Mouse (Mus musculus) kidney, embryonic 14.5 days (tissue): ENCODE measurements around the gene 1500009L16Rik. TPM values are rescaled to one million over a fixed set of nuclear protein-coding genes. Genes with fewer than 3 reads are reported as not detected.

Experiments used
- ATAC-seq: fragments of 200-750 bp; cut with Nextera tagmentation; 2 replicates; pipeline ENCODE4 v1.8.0; 2017; ENCODE audit warnings: moderate number of reproducible peaks, mild to moderate bottlenecking, moderate TSS enrichment, moderate library complexity; ENCODE audit not compliant: low FRiP score, low TSS enrichment
- H3K27ac ChIP-seq: fragments of 300-500 bp; sonication (generic); 2 replicates; pipeline ENCODE4 v1.5.1; 2014; ENCODE audit warnings: low read depth, mild to moderate bottlenecking, low read length, moderate library complexity, mixed read lengths
- H3K27me3 ChIP-seq: fragments of 300-500 bp; sonication (generic); 2 replicates; pipeline ENCODE4 v1.6.1; 2014; ENCODE audit warnings: mild to moderate bottlenecking, low read length; ENCODE audit not compliant: control insufficient read depth, insufficient read depth
- H3K36me3 ChIP-seq: fragments of 300-500 bp; sonication (generic); 2 replicates; pipeline ENCODE4 v1.6.1; 2014; ENCODE audit warnings: low read length, mixed read lengths; ENCODE audit not compliant: control insufficient read depth, insufficient read depth
- H3K4me1 ChIP-seq: fragments of 300-500 bp; sonication (generic); 2 replicates; pipeline ENCODE4 v1.6.1; 2014; ENCODE audit warnings: low read length, mixed read lengths; ENCODE audit not compliant: control insufficient read depth, insufficient read depth
- H3K4me2 ChIP-seq: fragments of 300-500 bp; sonication (generic); replicated peaks from 2 replicates; pipeline ENCODE4 v1.6.1; 2014; ENCODE audit warnings: low read depth, mild to moderate bottlenecking, low read length
- H3K4me3 ChIP-seq: fragments of 300-500 bp; sonication (generic); 2 replicates; pipeline ENCODE4 v1.5.1; 2014; ENCODE audit warnings: mild to moderate bottlenecking, low read length
- H3K9ac ChIP-seq: fragments of 300-500 bp; sonication (generic); 2 replicates; pipeline ENCODE4 v1.6.1; 2014; ENCODE audit warnings: low read depth, mild to moderate bottlenecking, low read length, moderate library complexity
- H3K9me3 ChIP-seq: fragments of 300-500 bp; sonication (generic); 2 replicates; pipeline ENCODE4 v1.6.1; 2016; ENCODE audit warnings: low read length; ENCODE audit not compliant: control insufficient read depth
- WGBS: fragments of 180-500 bp; shearing (Covaris S2); extraction: QIAGEN DNeasy Blood & Tissue Kit; methylation state at CpG from one replicate; pipeline ENCODE4 v1.1.7; 2014; 5-methylcytosine and 5-hydroxymethylcytosine counted together
- polyA plus RNA-seq: library from polyadenylated mRNA; unstranded; fragments of >200 nt; fragmentation: Nextera tagmentation; extraction: Ambion mirVana; gene quantifications from 2 replicates; pipeline ENCODE4 v1.2.1, GENCODE M21; 2014

Gene 1500009L16Rik
- polyA plus RNA-seq, 1 experiment from 2014 or later = 32.9 TPM

GRCm38 (mm10) chr10:83744656-83745055 lies 22.0 kb downstream of the 1500009L16Rik start:
- no peak overlapping the region for H3K4me3 ChIP-seq
- ATAC-seq = no peak
- H3K9me3 ChIP-seq = peaks cover 13% of the 10 kb centered on the region
- H3K36me3 ChIP-seq = no peaks in the 10 kb centered on the region
- H3K27ac ChIP-seq = no peak overlapping the region
- 93% methylated on average over 3 of the region's 3 CpGs for WGBS
- H3K9ac ChIP-seq = no peak overlapping the region
- H3K27me3 ChIP-seq = no peaks in the 10 kb centered on the region
- H3K4me1 ChIP-seq = no peaks in the 10 kb centered on the region
- H3K4me2 ChIP-seq = no peak overlapping the region

GRCm38 (mm10) chr10:83753056-83753455 lies 30.4 kb downstream of the 1500009L16Rik start:
- no peak for ATAC-seq
- Histone ChIP-seq H3K9me3 (no peaks in the 10 kb centered on the region), H3K4me2 (no peak overlapping the region), H3K36me3 (no peaks in the 10 kb centered on the region), H3K27ac (no peak overlapping the region), H3K4me3 (no peak overlapping the region), H3K9ac (no peak overlapping the region), H3K4me1 (peaks cover 12% of the 10 kb centered on the region), H3K27me3 (no peaks in the 10 kb centered on the region)
- 95% methylated on average over 1 of the region's 1 CpGs for WGBS

DNA sequence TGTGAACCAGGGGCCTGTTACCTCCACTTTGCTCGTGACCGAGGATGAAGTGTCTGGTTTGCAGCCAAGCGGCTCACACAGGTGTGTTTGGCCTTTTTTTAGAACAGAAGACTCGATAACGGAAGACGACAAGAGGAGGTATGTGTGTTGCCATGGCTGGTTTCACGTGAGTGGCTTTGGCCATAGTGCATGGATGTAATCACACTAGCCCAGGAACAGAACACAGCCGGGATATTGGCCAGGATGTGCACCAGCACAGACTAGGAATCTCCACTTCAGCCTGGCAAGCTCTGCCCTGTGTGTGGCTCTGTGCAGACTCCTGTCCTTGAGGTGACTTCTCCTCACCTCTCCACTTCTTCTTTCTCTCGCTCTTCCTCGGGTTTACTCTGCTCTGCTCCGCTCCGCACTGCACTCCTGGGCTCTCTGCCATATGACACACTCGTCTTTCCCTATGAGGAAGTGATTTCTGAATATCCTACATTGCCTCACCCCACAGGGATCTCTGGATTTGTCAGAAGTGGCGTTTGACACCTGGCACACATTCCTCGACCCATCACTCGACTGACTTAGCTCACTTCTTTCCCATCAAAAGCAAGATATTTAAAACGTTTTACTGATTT lies 34.8 kb downstream of the 1500009L16Rik start:
- Histone ChIP-seq H3K9me3 (no peaks in the 10 kb centered on the region), H3K9ac (no peak overlapping the region), H3K27me3 (no peaks in the 10 kb centered on the region), H3K4me1 (peaks cover 12% of the 10 kb centered on the region), H3K36me3 (no peaks in the 10 kb centered on the region), H3K4me2 (no peak overlapping the region), H3K27ac (no peak overlapping the region), H3K4me3 (no peak overlapping the region)
- ATAC-seq = no peak
- 64% methylated on average over 17 of the region's 17 CpGs for WGBS

DNA sequence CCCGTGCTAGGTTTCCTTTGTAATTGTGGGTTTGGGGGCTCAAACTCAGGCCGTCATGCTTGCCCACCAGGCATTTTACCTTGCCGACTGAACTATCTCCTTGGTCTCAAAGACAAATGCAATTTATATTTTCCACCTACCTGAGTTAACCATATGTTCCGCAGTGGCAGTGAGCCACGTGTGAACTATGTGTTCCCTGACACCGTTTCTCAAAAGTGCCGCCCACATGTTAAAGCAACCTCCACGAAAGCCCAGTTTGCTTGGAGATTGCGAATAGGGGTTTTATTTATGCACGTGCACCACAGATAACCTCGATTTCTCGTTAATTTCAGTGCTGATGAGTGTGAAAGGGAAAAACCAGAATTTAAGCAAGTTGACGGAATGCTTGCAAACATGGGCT lies 36.1 kb downstream of the 1500009L16Rik start:
- no peak overlapping the region for H3K9ac ChIP-seq

DNA sequence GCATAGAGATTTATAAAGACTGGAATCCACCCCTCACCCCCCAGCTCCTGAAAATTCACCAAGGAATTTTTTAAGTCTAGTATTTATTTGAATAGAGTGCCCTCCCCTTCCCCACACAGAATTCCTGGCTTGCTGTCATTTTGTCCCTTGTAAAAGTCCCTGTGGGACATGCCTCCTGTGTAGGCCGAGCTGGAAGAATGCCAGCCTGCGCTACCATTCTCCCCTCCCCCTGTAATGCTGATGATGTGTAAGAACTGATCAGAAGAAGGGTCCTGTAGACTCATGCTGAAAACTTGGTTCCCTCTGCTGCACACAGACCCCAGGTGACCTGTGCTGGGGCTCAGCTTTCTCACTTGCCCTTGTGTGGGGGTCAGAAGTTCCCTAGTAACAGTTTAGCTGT lies 37.9 kb downstream of the 1500009L16Rik start:
- Histone ChIP-seq H3K4me1 (peaks cover 12% of the 10 kb centered on the region), H3K27me3 (no peaks in the 10 kb centered on the region), H3K36me3 (no peaks in the 10 kb centered on the region), H3K27ac (no peak overlapping the region), H3K4me3 (no peak overlapping the region), H3K9me3 (peaks cover 3% of the 10 kb centered on the region; the same call in 1 of the 2 replicates), H3K4me2 (no peak overlapping the region), H3K9ac (no peak overlapping the region)
- peak; percentile 58 for ATAC-seq
- WGBS = 52% methylated on average over 2 of the region's 2 CpGs

More for the DNA sequence above, 36.1 kb downstream of the 1500009L16Rik start:
- Histone ChIP-seq H3K4me1 (peaks cover 12% of the 10 kb centered on the region), H3K4me3 (no peak overlapping the region), H3K4me2 (no peak overlapping the region), H3K9me3 (no peaks in the 10 kb centered on the region), H3K27me3 (no peaks in the 10 kb centered on the region), H3K27ac (no peak overlapping the region), H3K36me3 (no peaks in the 10 kb centered on the region)
- 78% methylated on average over 13 of the region's 13 CpGs for WGBS
- no peak for ATAC-seq

GRCm38 (mm10) chr10:83763891-83764290 lies 41.2 kb downstream of the 1500009L16Rik start:
- no peaks in the 10 kb centered on the region for H3K36me3 ChIP-seq
- no peak overlapping the region for H3K27ac ChIP-seq
- no peak overlapping the region for H3K4me3 ChIP-seq
- no peak overlapping the region for H3K4me2 ChIP-seq
- no peak for ATAC-seq
- peaks cover 3% of the 10 kb centered on the region; the same call in 1 of the 2 replicates for H3K9me3 ChIP-seq
- no peaks in the 10 kb centered on the region for H3K27me3 ChIP-seq
- WGBS = 82% methylated on average over 4 of the region's 4 CpGs
- no peaks in the 10 kb centered on the region for H3K4me1 ChIP-seq
- H3K9ac ChIP-seq = no peak overlapping the region

GRCm38 (mm10) chr10:83766882-83767281 lies 44.2 kb downstream of the 1500009L16Rik start:
- Histone ChIP-seq H3K27me3 (no peaks in the 10 kb centered on the region), H3K4me1 (no peaks in the 10 kb centered on the region), H3K4me3 (no peak overlapping the region), H3K36me3 (no peaks in the 10 kb centered on the region), H3K9me3 (peaks cover 3% of the 10 kb centered on the region; the same call in 1 of the 2 replicates), H3K9ac (no peak overlapping the region), H3K27ac (no peak overlapping the region), H3K4me2 (no peak overlapping the region)
- peak; percentile 55; the same call in 1 of the 2 replicates for ATAC-seq

- Histone ChIP-seq H3K9me3 (no peaks in the 10 kb centered on the region; the same call in 1 of the 2 replicates), H3K27me3 (no peaks in the 10 kb centered on the region), H3K4me2 (no peak overlapping the region), H3K36me3 (no peaks in the 10 kb centered on the region), H3K9ac (no peak overlapping the region), H3K4me1 (no peaks in the 10 kb centered on the region), H3K27ac (no peak overlapping the region), H3K4me3 (no peak overlapping the region)
- 0 out of 2 replicates have a peak, but pooled peaks have one; percentile 16 for ATAC-seq
- 40% methylated on average over 11 of the region's 11 CpGs for WGBS
Observed at GRCm38 (mm10) chr10:83776272-83776878, 53.7 kb downstream of the 1500009L16Rik start.

DNA sequence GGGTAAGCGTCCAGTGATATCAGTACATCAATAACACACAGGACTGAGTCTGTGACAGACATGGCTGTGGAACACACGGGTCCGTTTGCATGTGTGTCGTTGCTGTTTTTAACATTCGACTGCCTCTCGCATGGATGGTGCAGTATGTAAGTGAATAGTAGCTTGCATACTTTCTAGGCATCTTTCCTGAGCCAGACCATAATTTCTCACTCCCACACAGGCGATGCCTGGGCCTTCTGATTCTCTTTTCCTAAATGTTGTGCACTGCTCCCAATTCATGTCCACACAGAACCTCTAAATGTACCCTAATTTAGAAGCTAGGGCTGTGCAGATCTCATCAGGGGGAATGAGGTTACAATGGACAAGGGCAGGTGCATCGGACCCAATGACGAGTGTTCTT lies 54.6 kb downstream of the 1500009L16Rik start:
- Histone ChIP-seq H3K4me2 (no peak overlapping the region), H3K27ac (no peak overlapping the region), H3K4me3 (no peak overlapping the region), H3K9me3 (no peaks in the 10 kb centered on the region; the same call in 1 of the 2 replicates), H3K4me1 (no peaks in the 10 kb centered on the region), H3K27me3 (no peaks in the 10 kb centered on the region), H3K9ac (no peak overlapping the region), H3K36me3 (no peaks in the 10 kb centered on the region)
- 89% methylated on average over 9 of the region's 9 CpGs for WGBS
- no peak for ATAC-seq
